Mouse (Mus musculus): ENCODE results near the gene Retreg3. TPM values are rescaled to one million over a fixed set of nuclear protein-coding genes. Genes with fewer than 3 reads are reported as not detected.

Gene Retreg3
- total and polyA plus RNA-seq, 3 experiments = 17.0 to 23.4 TPM; not detected in 1

DNA sequence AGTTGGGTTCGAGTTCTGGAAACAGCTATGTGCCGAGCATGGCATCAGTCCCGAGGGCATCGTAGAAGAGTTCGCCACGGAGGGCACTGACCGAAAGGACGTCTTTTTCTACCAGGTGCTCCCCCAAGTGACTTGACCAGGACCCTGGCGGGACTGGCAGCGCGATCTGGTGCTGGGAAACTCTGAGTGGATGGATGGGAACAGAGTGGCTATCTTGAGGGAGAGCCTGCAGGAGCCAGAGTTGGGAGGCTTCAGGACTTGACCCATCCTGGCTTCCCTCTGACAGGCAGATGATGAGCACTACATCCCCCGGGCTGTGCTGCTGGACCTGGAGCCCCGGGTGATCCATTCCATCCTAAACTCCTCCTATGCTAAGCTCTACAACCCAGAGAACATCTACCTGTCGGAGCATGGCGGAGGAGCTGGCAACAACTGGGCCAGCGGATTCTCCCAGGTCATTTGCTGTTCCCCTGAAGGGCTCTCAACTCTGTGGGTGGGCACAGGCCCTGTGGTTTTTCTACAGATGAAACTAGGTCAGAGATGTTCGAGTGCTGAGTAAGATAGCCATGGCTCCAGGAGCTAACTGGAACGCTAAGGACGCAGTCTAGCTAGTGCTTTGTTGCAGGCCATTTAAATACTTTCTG lies 974 bp upstream of the Retreg3 start:
- TF ChIP-seq CHD1 (IDR thresholded peaks at IDR 0.05; ENCODE audit: low read depth, low read length) (no peak), BHLHE40 (IDR thresholded peaks at IDR 0.05; ENCODE audit: borderline replicate concordance, low read depth, low read length) (no peak), KAT2A (conservative IDR thresholded peaks at IDR 0.05; ENCODE audit: low read depth, low read length) (no peak), TCF12 (IDR thresholded peaks at IDR 0.05; ENCODE audit: low read depth, low read length) (no peak), MAFK (IDR thresholded peaks at IDR 0.05; ENCODE audit: borderline replicate concordance, low read depth, low read length) (no peak), MYB (IDR thresholded peaks at IDR 0.05; ENCODE audit: low read depth, low read length) (no peak), MYC (IDR thresholded peaks at IDR 0.05; ENCODE audit: low read depth, low read length) (no peak), MAX (IDR thresholded peaks at IDR 0.05; ENCODE audit: low read length) (no peak), MXI1 (IDR thresholded peaks at IDR 0.05; ENCODE audit: low read depth, low read length) (no peak), RCOR1 (IDR thresholded peaks at IDR 0.05; ENCODE audit: low read depth, low read length) (no peak), ZC3H11A (IDR thresholded peaks at IDR 0.05; ENCODE audit: low read depth, low read length) (no peak)
- Histone ChIP-seq H3K9ac (ENCODE audit: control insufficient read depth, low read depth, low read length, poor library complexity, severe bottlenecking) (peak overlapping the region; percentile 82), H3K27me3 (ENCODE audit: control insufficient read depth in 1 of 2, insufficient read depth in 2 of 2, low read length in 2 of 2) (no peaks in the 10 kb centered on the region), H3K79me2 (ENCODE audit: control insufficient read depth, insufficient read depth, low read length, poor library complexity) (peaks cover 36% of the 10 kb centered on the region), H3K4me3 (ENCODE audit: control insufficient read depth in 1 of 2, insufficient read depth in 1 of 2, low read depth in 2 of 2, low read length in 2 of 2) (peak overlapping the region; percentile 79 to 81), H3K4me1 (ENCODE audit: control insufficient read depth in 1 of 2, insufficient read depth in 2 of 2, low read length in 2 of 2) (peaks cover 11 to 16% of the 10 kb centered on the region in 2 experiments), H3K36me3 (ENCODE audit: control insufficient read depth in 1 of 2, insufficient read depth in 2 of 2, low read length in 2 of 2) (peaks cover 2 to 26% of the 10 kb centered on the region in 2 experiments; a peak in 3 of 4 replicates), H3K27ac (ENCODE audit: control insufficient read depth, low read depth, low read length) (peak overlapping the region; percentile 81), H3K9me3 (replicated peaks; ENCODE audit: insufficient read depth, low read length) (no peaks in the 10 kb centered on the region)
- no peak for DNase-seq (ENCODE audit: low read depth, low spot score)

DNA sequence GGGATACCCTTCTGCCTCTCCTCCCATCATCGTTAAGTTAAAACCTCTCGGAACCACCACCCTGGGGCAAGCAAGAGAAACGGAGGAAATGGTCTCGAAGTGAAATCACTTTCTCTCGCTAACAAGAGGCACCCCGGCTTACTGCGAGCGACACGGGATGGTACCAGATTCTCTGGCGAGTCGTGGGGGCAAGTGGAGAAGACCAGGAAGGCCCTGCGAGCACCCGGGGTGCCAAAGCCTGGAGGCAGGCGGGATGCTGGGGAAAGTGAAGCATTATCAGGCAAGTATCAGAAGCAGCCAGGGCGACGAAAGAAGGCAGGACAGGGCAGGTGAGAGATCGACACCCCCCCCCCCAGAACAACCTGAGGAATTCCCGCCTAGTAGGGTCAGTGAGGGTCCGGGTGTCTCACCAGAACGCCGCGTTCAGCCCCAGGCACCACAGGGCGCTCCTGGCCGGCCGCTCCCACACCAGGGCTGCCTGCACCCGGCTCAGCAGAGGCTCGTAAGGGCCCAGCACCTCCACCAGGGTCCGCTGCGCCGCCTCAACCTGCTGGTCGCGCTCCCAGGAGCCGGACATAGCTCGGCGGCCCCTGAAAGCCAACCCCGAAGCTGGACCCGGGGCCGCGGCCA lies 447 bp downstream of the Retreg3 start:
- H3K27me3 ChIP-seq (ENCODE audit: control insufficient read depth in 1 of 2, insufficient read depth in 2 of 2, low read length in 2 of 2) = no peaks in the 10 kb centered on the region
- TF ChIP-seq POLR2A (IDR thresholded peaks at IDR 0.05; ENCODE audit: control insufficient read depth in 1 of 2, insufficient read depth in 1 of 2, low read depth in 1 of 2, low read length in 2 of 2, poor library complexity in 1 of 2) (peak in 1 of 2 experiments; percentile 96; a peak in 2 of 4 replicates), USF2 (IDR thresholded peaks at IDR 0.05; ENCODE audit: borderline replicate concordance in 1 of 2, insufficient read depth in 1 of 2, low read depth in 1 of 2, low read length in 2 of 2) (no peak), MXI1 (IDR thresholded peaks at IDR 0.05; ENCODE audit: low read depth, low read length) (peak; percentile 46), CTCF (IDR thresholded peaks at IDR 0.05 in 2 of 3, conservative IDR thresholded peaks at IDR 0.05 in 1 of 3; ENCODE audit: control insufficient read depth in 1 of 3, insufficient read depth in 1 of 3, low read depth in 2 of 3, low read length in 3 of 3, poor library complexity in 1 of 3, severe bottlenecking in 1 of 3) (0 out of 6 replicates have a peak, but pooled peaks of 1 of the 3 experiments have one; percentile 2), GABPA (IDR thresholded peaks at IDR 0.05; ENCODE audit: low read depth, low read length) (no peak), UBTF (IDR thresholded peaks at IDR 0.05; ENCODE audit: borderline replicate concordance, insufficient read depth, low read depth, low read length) (0 out of 2 replicates have a peak, but pooled peaks have one; percentile 84)
- peak overlapping the region; percentile 77 to 84 for H3K4me3 ChIP-seq (ENCODE audit: control insufficient read depth in 1 of 2, insufficient read depth in 1 of 2, low read depth in 2 of 2, low read length in 2 of 2)
- H3K9me3 ChIP-seq (replicated peaks; ENCODE audit: insufficient read depth, low read length) = no peaks in the 10 kb centered on the region
- peak overlapping the region; percentile 37 for H3K27ac ChIP-seq (ENCODE audit: control insufficient read depth, low read depth, low read length)
- H3K79me2 ChIP-seq (ENCODE audit: control insufficient read depth, insufficient read depth, low read length, poor library complexity) = peaks cover 43% of the 10 kb centered on the region
- peaks cover 2 to 26% of the 10 kb centered on the region in 2 experiments; a peak in 3 of 4 replicates for H3K36me3 ChIP-seq (ENCODE audit: control insufficient read depth in 1 of 2, insufficient read depth in 2 of 2, low read length in 2 of 2)
- peaks cover 11 to 16% of the 10 kb centered on the region in 2 experiments for H3K4me1 ChIP-seq (ENCODE audit: control insufficient read depth in 1 of 2, insufficient read depth in 2 of 2, low read length in 2 of 2)
- H3K9ac ChIP-seq (ENCODE audit: control insufficient read depth, low read depth, low read length, poor library complexity, severe bottlenecking) = peak overlapping the region; percentile 83
- peak; percentile 55 for DNase-seq (ENCODE audit: low read depth, low spot score)

Measured in MEL (cell line).